Mouse (Mus musculus): ENCODE results near the gene Tmem235. TPM values are rescaled to one million over a fixed set of nuclear protein-coding genes. Genes with fewer than 3 reads are reported as not detected.

Gene Tmem235
- total RNA-seq (2023; ENCODE audit: inconsistent age), result not detected in 4 replicates

GRCm38 (mm10) chr11:117860601-117861000 lies at the start of gene Tmem235:
Tmem235 (plus strand) TSS chr11:117860752.

DNA sequence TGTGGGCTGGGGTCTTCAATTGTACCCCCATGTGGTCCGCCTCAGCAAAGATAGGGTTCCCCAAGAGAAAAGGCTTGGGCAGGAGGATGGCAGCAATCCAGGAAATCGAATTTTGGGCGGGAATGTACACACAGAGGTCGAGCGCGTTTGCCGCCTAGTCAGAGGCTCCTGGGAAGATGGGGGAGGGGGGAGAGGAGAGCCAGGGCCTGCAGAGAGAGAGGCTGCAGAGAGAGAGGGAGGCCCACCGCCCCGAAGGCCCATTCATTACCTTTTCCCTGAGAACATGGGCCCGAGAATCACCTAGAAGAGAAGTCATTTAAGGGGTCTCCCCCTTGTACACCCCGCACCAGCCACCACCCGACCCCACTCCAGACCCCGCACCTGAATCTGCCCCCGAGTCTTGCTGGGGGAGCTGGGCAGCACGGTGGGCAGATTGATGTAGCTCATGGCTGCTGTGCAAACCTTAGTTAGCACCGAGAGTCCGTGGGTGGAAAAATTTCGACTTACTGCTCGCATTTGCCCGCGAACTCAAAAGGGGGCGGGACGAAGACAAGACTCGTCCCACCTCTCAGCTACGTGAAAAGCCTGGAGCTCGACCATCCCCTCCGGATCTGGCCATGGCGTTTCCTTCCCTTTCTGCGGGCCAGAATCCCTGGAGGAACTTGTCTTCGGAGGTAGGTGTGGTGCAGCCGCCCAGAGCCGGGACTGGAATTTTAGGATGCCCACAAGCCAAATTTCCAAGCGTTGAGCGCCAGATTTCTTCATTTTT lies 35.0 kb upstream of the Tmem235 start, which contains the start of the genes Afmid and Tk1:
Gene Afmid, plus strand, starts transcription at position 592 of the 769 bp plus-strand sequence.
Gene Tk1, minus strand, starts transcription at position 760 of the 769 bp plus-strand sequence.

DNA sequence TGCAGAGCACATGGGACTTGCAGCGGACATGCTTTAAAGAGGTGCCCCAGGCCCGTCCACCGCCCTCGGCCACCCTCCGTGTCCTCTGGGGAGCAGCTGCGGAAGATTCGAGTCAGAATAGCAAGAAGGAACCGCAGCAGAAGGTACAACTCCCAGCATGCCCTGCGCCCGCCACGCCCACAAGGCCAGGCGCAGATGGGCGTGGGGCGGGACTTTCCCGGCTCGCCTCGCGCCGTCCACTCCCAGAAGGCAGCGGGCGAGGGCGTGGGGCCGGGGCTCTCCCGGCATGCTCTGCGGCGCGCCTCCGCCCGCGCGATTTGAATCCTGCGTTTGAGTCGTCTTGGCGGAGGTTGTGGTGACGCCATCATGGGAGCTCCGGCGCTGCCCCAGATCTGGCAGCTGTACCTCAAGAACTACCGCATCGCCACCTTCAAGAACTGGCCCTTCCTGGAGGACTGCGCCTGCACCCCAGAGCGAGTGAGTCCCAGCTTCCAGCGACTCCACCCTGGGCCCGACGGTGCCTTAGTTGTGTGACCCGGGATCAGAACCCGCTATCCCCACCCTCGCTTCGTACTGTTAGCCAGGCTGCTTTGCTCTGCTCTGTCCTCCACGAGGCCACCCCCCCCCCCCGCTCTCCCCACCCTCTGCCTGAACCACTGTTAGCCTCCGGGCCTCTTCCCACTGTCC lies 11.4 kb upstream of the Tmem235 start, which contains the start of gene Birc5:
Gene Birc5, plus strand, starts transcription at position 267 of the 687 bp plus-strand sequence.

DNA sequence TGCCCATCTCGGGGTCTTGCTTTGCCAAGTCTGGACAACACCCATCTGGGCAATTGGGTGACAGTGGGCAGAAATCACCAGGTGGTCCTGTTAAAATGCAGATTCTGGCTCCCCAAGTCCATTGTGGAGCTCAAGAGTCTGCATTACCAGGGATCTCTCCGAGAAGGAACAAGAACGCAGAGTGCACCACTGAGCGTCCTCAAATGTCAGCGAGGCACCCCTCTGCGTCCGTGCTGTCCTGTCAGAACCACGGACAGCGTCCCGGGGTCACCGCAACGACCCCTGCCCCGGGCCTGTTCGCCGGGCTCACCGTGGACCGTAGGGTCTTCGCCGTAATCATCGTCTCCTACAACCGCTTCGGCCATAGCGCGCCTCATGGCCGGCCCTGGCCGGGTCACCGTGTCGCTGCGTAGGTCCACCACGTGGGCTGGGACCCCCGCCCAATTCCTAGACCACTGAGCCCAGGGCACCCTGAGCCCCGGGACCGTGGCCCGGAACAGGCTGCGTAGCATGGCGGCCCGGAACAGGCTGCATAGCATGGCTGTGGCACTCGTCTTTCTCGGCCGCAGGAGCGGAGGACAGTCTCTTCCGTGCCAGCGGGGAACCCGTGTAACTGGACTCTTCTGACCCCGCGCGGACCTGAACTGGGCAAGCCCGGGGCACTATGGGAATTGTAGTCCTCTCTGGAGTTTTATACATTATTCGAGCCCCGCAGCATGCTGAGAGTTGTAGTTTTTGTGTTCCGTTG lies 12.5 kb downstream of the Tmem235 start, which contains the start of gene Tha1:
Gene Tha1, minus strand, starts transcription at position 621 of the 748 bp plus-strand sequence.

Other genes with a start within 250 kb of the Tmem235 start
- gene Tnrc6c, start 206.5 kb upstream of the Tmem235 start, total RNA-seq (2023; ENCODE audit: inconsistent age), result 76.9 to 80.2 TPM (median 78.1 TPM) in 4 replicates
- 62.9 to 82.9 TPM (median 68.0 TPM) in 4 replicates for gene Tmc8, start 78.7 kb upstream of the Tmem235 start, total RNA-seq (2023; ENCODE audit: inconsistent age)
- 139 to 192 TPM (median 154 TPM) in 4 replicates for gene Tmc6, start 78.6 kb upstream of the Tmem235 start, total RNA-seq (2023; ENCODE audit: inconsistent age)
- 2.4 to 5.4 TPM (median 2.6 TPM) in 4 replicates for gene 6030468B19Rik, start 63.1 kb upstream of the Tmem235 start, total RNA-seq (2023; ENCODE audit: inconsistent age)
- 9.2 to 15.2 TPM (median 11.7 TPM) in 4 replicates for gene Gm20708, start 51.1 kb upstream of the Tmem235 start, total RNA-seq (2023; ENCODE audit: inconsistent age)
- gene Syngr2, start 51.1 kb upstream of the Tmem235 start, total RNA-seq (2023; ENCODE audit: inconsistent age), result 177 to 196 TPM (median 184 TPM) in 4 replicates
- gene Afmid, start 34.8 kb upstream of the Tmem235 start, total RNA-seq (2023; ENCODE audit: inconsistent age), result 22.5 to 25.5 TPM (median 23.7 TPM) in 4 replicates
- gene Tk1, start 34.7 kb upstream of the Tmem235 start, total RNA-seq (2023; ENCODE audit: inconsistent age), result 36.8 to 49.7 TPM (median 40.1 TPM) in 4 replicates
- 2.0 to 3.8 TPM (median 2.9 TPM) in 4 replicates for gene Birc5, start 11.5 kb upstream of the Tmem235 start, total RNA-seq (2023; ENCODE audit: inconsistent age)
- 1.4 to 3.8 TPM (median 2.7 TPM) in 4 replicates for gene Tha1, start 12.7 kb downstream of the Tmem235 start, total RNA-seq (2023; ENCODE audit: inconsistent age)
- gene Socs3, start 109.3 kb downstream of the Tmem235 start, total RNA-seq (2023; ENCODE audit: inconsistent age), result 48.6 to 53.9 TPM (median 51.8 TPM) in 4 replicates
- 39.7 to 45.2 TPM (median 42.5 TPM) in 4 replicates for gene Pgs1, start 125.5 kb downstream of the Tmem235 start, total RNA-seq (2023; ENCODE audit: inconsistent age)